Mouse (Mus musculus): ENCODE data around the gene Bloc1s1.
A peak's percentile ranks its signal among the peaks of the same experiment; 100 is the strongest.

DNA sequence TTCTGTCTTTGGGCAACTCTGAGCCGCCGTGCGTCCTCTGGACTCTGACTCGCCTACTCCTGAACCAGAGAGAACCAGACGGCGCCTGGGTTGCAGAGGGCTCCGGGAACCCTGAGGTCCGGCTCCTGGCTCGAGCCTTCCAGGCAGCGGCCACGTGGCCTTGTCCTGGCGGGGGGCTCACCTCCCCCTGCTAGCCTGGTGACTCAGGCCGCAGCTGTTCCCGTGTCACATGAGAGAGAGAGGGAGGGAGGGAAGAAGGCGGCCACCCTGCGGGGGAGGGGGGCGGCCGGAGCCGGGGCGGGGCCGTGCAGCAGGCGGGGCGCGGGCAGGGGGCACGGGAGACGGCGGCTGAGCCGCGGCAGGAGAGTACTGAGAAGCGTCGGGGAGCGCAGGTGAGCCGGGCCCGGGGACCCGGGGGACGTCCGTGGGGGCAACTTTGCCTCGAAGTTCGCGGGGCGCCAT is 14.2 kb downstream of the Bloc1s1 start:
- TF ChIP-seq POLR2A (IDR thresholded peaks at IDR 0.05; ENCODE audit: low read depth, low read length): peak; percentile 70
- TF ChIP-seq CTCF (IDR thresholded peaks at IDR 0.05; ENCODE audit: extremely low read depth, insufficient read length, insufficient replicate concordance, low read depth, low read length): no peak

Data from small intestine, adult 2 months (tissue).